31 mouse cellular contexts compared by ENCODE assay signal in genomic region chr6:43205355-43205754, GRCm38 (mm10). TPM values are rescaled to one million over a fixed set of nuclear protein-coding genes. Genes with fewer than 3 reads are reported as not detected.
"Had no signal": no experiment of that assay in that cellular context is flagged by ENCODE, and none has a peak within 500 bp of the region (broad histone marks: within the 10 kb centered on the region; RNA-seq: fewer than 3 reads in every experiment).

No protein-coding gene starts in this region.

- H3K9ac ChIP-seq: heart, embryonic 12.5 days; hindbrain, embryonic 13.5 days; hindbrain, embryonic 15.5 days; intestine, embryonic 15.5 days; kidney, embryonic 15.5 days; limb, embryonic 12.5 days; liver, embryonic 13.5 days had no signal

- DNase-seq: gastrocnemius, adult 2 months; gastrocnemius, postnatal 10 days; gastrocnemius, postnatal 25 days; heart, adult 18-20 months; heart, postnatal 10 days; heart, postnatal 4 days; kidney, adult 2 months; kidney, adult 9 months; kidney, postnatal 14 days; kidney, postnatal 36 days; liver; liver, embryonic 13.5 days had no signal

- H3K9me3 ChIP-seq: heart, embryonic 10.5 days; heart, embryonic 12.5 days; hindbrain, embryonic 10.5 days; hindbrain, embryonic 13.5 days; hindbrain, embryonic 15.5 days; intestine, embryonic 15.5 days; kidney, embryonic 15.5 days; limb, embryonic 10.5 days; limb, embryonic 12.5 days; liver, embryonic 13.5 days had no signal

- ATAC-seq: inflammation-experienced regulatory T-cells, adult 6 months; intestine, embryonic 15.5 days; intestine, postnatal 0 days had no signal

- H3K36me3 ChIP-seq: heart, embryonic 10.5 days; heart, embryonic 12.5 days; hindbrain, embryonic 10.5 days; hindbrain, embryonic 13.5 days; hindbrain, embryonic 15.5 days; intestine, embryonic 15.5 days; kidney, embryonic 15.5 days; limb, embryonic 10.5 days; limb, embryonic 12.5 days; liver, embryonic 13.5 days had no signal

- H3K4me2 ChIP-seq: heart, embryonic 12.5 days; hindbrain, embryonic 13.5 days; hindbrain, embryonic 15.5 days; intestine, embryonic 15.5 days; kidney, embryonic 15.5 days; limb, embryonic 12.5 days; liver, embryonic 11.5 days; liver, embryonic 13.5 days had no signal

- H3K27me3 ChIP-seq: heart, embryonic 12.5 days; hindbrain, embryonic 13.5 days; hindbrain, embryonic 15.5 days; intestine, embryonic 15.5 days; kidney, embryonic 15.5 days; limb, embryonic 12.5 days; liver, embryonic 13.5 days had no signal

- H3K27ac ChIP-seq: gastrocnemius, adult 2 months; heart, embryonic 10.5 days; hindbrain, embryonic 10.5 days; hindbrain, embryonic 13.5 days; hindbrain, embryonic 15.5 days; intestine, embryonic 15.5 days; kidney, embryonic 15.5 days; kidney, postnatal 0 days; layer of hippocampus, adult 2 months; left cerebral cortex, adult 2 months; limb, embryonic 10.5 days; limb, embryonic 12.5 days; liver, embryonic 13.5 days had no signal

- H3K4me1 ChIP-seq: heart, embryonic 10.5 days; heart, embryonic 12.5 days; hindbrain, embryonic 10.5 days; hindbrain, embryonic 13.5 days; hindbrain, embryonic 15.5 days; intestine, embryonic 15.5 days; kidney, embryonic 15.5 days; limb, embryonic 10.5 days; limb, embryonic 12.5 days; liver, embryonic 13.5 days had no signal

- H3K4me3 ChIP-seq: gastrocnemius, adult 2 months; heart, embryonic 10.5 days; heart, embryonic 12.5 days; hindbrain, embryonic 10.5 days; hindbrain, embryonic 13.5 days; hindbrain, embryonic 15.5 days; intestine, embryonic 15.5 days; kidney, embryonic 15.5 days; layer of hippocampus, adult 2 months; left cerebral cortex, adult 2 months; limb, embryonic 10.5 days; limb, embryonic 12.5 days; liver, embryonic 13.5 days had no signal

RNA-seq across cellular contexts. Expression of gene Olfr434, which starts 7.5 kb away (rescaled TPM):
- polyA plus RNA-seq: heart, embryonic 10.5 days; heart, embryonic 12.5 days; heart, embryonic 14.5 days; heart, embryonic 16.5 days; hindbrain, embryonic 10.5 days; hindbrain, embryonic 13.5 days; hindbrain, embryonic 15.5 days; inflammation-experienced regulatory T-cells, adult 6 months; intestine, embryonic 15.5 days; intestine, postnatal 0 days; kidney, adult 2 months; kidney, embryonic 15.5 days; kidney, postnatal 0 days; large intestine, adult 2 months; limb, embryonic 10.5 days; limb, embryonic 12.5 days; limb, embryonic 14.5 days; liver, embryonic 11.5 days; liver, embryonic 13.5 days had no signal

RNA-seq across cellular contexts. Expression of gene Olfr435, which starts 8.4 kb away (rescaled TPM):
- polyA plus RNA-seq: heart, embryonic 10.5 days; heart, embryonic 12.5 days; heart, embryonic 14.5 days; heart, embryonic 16.5 days; hindbrain, embryonic 10.5 days; hindbrain, embryonic 13.5 days; hindbrain, embryonic 15.5 days; inflammation-experienced regulatory T-cells, adult 6 months; intestine, embryonic 15.5 days; intestine, postnatal 0 days; kidney, adult 2 months; kidney, embryonic 15.5 days; kidney, postnatal 0 days; large intestine, adult 2 months; limb, embryonic 10.5 days; limb, embryonic 12.5 days; limb, embryonic 14.5 days; liver, embryonic 11.5 days; liver, embryonic 13.5 days had no signal

RNA-seq across cellular contexts. Expression of gene Olfr47, which starts 26.0 kb away (rescaled TPM):
- polyA plus RNA-seq: heart, embryonic 10.5 days; heart, embryonic 12.5 days; heart, embryonic 14.5 days; heart, embryonic 16.5 days; hindbrain, embryonic 10.5 days; hindbrain, embryonic 13.5 days; hindbrain, embryonic 15.5 days; inflammation-experienced regulatory T-cells, adult 6 months; intestine, embryonic 15.5 days; intestine, postnatal 0 days; kidney, adult 2 months; kidney, embryonic 15.5 days; kidney, postnatal 0 days; large intestine, adult 2 months; limb, embryonic 10.5 days; limb, embryonic 12.5 days; limb, embryonic 14.5 days; liver, embryonic 11.5 days; liver, embryonic 13.5 days had no signal

RNA-seq across cellular contexts. Expression of gene Olfr13, which starts 33.4 kb away (rescaled TPM):
- polyA plus RNA-seq: heart, embryonic 10.5 days; heart, embryonic 12.5 days; heart, embryonic 14.5 days; heart, embryonic 16.5 days; hindbrain, embryonic 10.5 days; hindbrain, embryonic 13.5 days; hindbrain, embryonic 15.5 days; inflammation-experienced regulatory T-cells, adult 6 months; intestine, embryonic 15.5 days; intestine, postnatal 0 days; kidney, adult 2 months; kidney, embryonic 15.5 days; kidney, postnatal 0 days; large intestine, adult 2 months; limb, embryonic 10.5 days; limb, embryonic 12.5 days; limb, embryonic 14.5 days; liver, embryonic 11.5 days; liver, embryonic 13.5 days had no signal

RNA-seq across cellular contexts. Expression of gene Olfr437, which starts 42.3 kb away (rescaled TPM):
- polyA plus RNA-seq: heart, embryonic 10.5 days; heart, embryonic 12.5 days; heart, embryonic 14.5 days; heart, embryonic 16.5 days; hindbrain, embryonic 10.5 days; hindbrain, embryonic 13.5 days; hindbrain, embryonic 15.5 days; inflammation-experienced regulatory T-cells, adult 6 months; intestine, embryonic 15.5 days; intestine, postnatal 0 days; kidney, adult 2 months; kidney, embryonic 15.5 days; kidney, postnatal 0 days; large intestine, adult 2 months; limb, embryonic 10.5 days; limb, embryonic 12.5 days; limb, embryonic 14.5 days; liver, embryonic 11.5 days; liver, embryonic 13.5 days had no signal
